Mouse (Mus musculus): Measurements from ENCODE around the gene Col23a1.

DNA sequence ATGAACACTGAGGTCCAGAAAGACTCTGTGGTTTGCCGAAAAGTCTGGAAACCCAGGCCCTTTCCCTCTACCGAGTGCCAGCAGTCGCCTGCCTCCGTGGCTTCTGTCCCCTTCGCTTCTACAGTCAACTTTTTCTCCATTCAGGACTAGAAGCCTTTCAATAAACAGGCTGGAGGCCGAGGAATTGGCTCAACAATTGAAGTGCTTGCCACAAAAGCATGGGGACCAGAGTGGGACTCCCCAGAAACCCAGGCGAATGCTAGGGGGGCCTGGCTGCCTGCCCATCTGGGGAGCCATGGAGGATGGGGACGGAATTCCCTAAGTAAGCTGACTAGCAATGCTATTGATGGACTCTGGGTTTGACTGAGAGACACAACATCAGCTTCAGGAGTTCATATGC, 187.9 kb downstream of the Col23a1 start:
- TF ChIP-seq CTCF (IDR thresholded peaks at IDR 0.05; ENCODE audit: extremely low read depth, insufficient read length, insufficient replicate concordance, low read depth, low read length) (no peak), POLR2A (IDR thresholded peaks at IDR 0.05; ENCODE audit: low read depth, low read length) (no peak)
